Mouse (Mus musculus) MEL (cell line): Measurements from ENCODE around the gene Csmd2. TPM values are rescaled to one million over a fixed set of nuclear protein-coding genes. Genes with fewer than 3 reads are reported as not detected.

ENCODE experiments used
- DNase-seq: peaks from one replicate; pipeline ENCODE4 v3.0.0; 2011; ENCODE audit warnings: low read depth, low spot score
- H3K27ac ChIP-seq: 2 replicates; pipeline ENCODE4 v1.5.1; 2012; ENCODE audit warnings: low read depth, mild to moderate bottlenecking, control low read depth, low read length, moderate library complexity; ENCODE audit not compliant: control insufficient read depth
- H3K27me3 ChIP-seq, 2 experiments: fragments of 150-350 bp in 1 of 2; sonication (generic) in 1 of 2; 2 replicates each; pipeline ENCODE4 v1.6.1; 2012; ENCODE audit warnings: low read length in 2 of 2, mild to moderate bottlenecking in 2 of 2, improper control_type of control experiment in 1 of 2, moderate library complexity in 1 of 2; ENCODE audit not compliant: insufficient read depth in 2 of 2, control insufficient read depth in 1 of 2
- H3K36me3 ChIP-seq, 2 experiments: 2 replicates each; pipeline ENCODE4 v1.6.1; 2012 to 2014; ENCODE audit warnings: low read length in 2 of 2, improper control_type of control experiment in 1 of 2, inconsistent platforms in 1 of 2, mild to moderate bottlenecking in 1 of 2; ENCODE audit not compliant: insufficient read depth in 2 of 2, control insufficient read depth in 1 of 2
- H3K4me1 ChIP-seq, 2 experiments: fragments of 150-350 bp in 1 of 2; sonication (generic) in 1 of 2; 2 replicates each; pipeline ENCODE4 v1.6.1; 2012; ENCODE audit warnings: low read length in 2 of 2, improper control_type of control experiment in 1 of 2, mild to moderate bottlenecking in 1 of 2; ENCODE audit not compliant: insufficient read depth in 2 of 2, control insufficient read depth in 1 of 2
- H3K4me3 ChIP-seq, 2 experiments: fragments of 150-350 bp in 1 of 2; sonication (generic) in 1 of 2; 2 replicates each; pipeline ENCODE4 v1.5.1; 2012; ENCODE audit warnings: low read depth in 2 of 2, low read length in 2 of 2, mild to moderate bottlenecking in 2 of 2, moderate library complexity in 2 of 2, control low read depth in 1 of 2, improper control_type of control experiment in 1 of 2; ENCODE audit not compliant: control insufficient read depth in 1 of 2, insufficient read depth in 1 of 2
- H3K79me2 ChIP-seq: 2 replicates; pipeline ENCODE4 v1.6.1; 2012; ENCODE audit warnings: mild to moderate bottlenecking, low read length, moderate library complexity; ENCODE audit not compliant: control insufficient read depth, poor library complexity, insufficient read depth
- H3K9ac ChIP-seq: 2 replicates; pipeline ENCODE4 v1.6.1; 2012; ENCODE audit warnings: low read depth, mild to moderate bottlenecking, control low read depth, low read length, moderate library complexity; ENCODE audit not compliant: control insufficient read depth, poor library complexity, severe bottlenecking
- H3K9me3 ChIP-seq: fragments of 150-350 bp; sonication (generic); replicated peaks from 2 replicates; pipeline ENCODE4 v1.6.1; 2012; ENCODE audit warnings: mild to moderate bottlenecking, low read length, improper control_type of control experiment, moderate library complexity; ENCODE audit not compliant: insufficient read depth
- BHLHE40 ChIP-seq: IDR thresholded peaks from 2 replicates; pipeline ENCODE4 v1.6.1; 2012; ENCODE audit warnings: low read depth, mild to moderate bottlenecking, inconsistent platforms, low read length, improper control_type of control experiment, borderline replicate concordance
- ELF1 ChIP-seq: IDR thresholded peaks from 2 replicates; pipeline ENCODE4 v1.6.1; 2014; ENCODE audit warnings: low read depth, mild to moderate bottlenecking, inconsistent platforms, low read length, improper control_type of control experiment, moderate library complexity
- ETS1 ChIP-seq: IDR thresholded peaks from 2 replicates; pipeline ENCODE4 v1.6.1; 2012; ENCODE audit warnings: low read depth, mild to moderate bottlenecking, inconsistent platforms, low read length, improper control_type of control experiment, moderate library complexity
- HCFC1 ChIP-seq: IDR thresholded peaks from 2 replicates; pipeline ENCODE4 v1.6.1; 2012; ENCODE audit warnings: low read depth, mild to moderate bottlenecking, inconsistent platforms, low read length, improper control_type of control experiment, moderate library complexity
- JUND ChIP-seq: IDR thresholded peaks from 2 replicates; pipeline ENCODE4 v1.6.1; 2011; ENCODE audit warnings: low read depth, mild to moderate bottlenecking, improper control_type of control experiment, low read length
- KAT2A ChIP-seq: conservative IDR thresholded peaks from 2 replicates; pipeline ENCODE4 v1.6.1; 2012; ENCODE audit warnings: low read depth, low read length, improper control_type of control experiment, inconsistent platforms
- MAFK ChIP-seq: IDR thresholded peaks from 2 replicates; pipeline ENCODE4 v1.6.1; 2011; ENCODE audit warnings: low read depth, mild to moderate bottlenecking, low read length, improper control_type of control experiment, borderline replicate concordance
- MXI1 ChIP-seq: IDR thresholded peaks from 2 replicates; pipeline ENCODE4 v1.6.1; 2011; ENCODE audit warnings: mild to moderate bottlenecking, low read depth, low read length, improper control_type of control experiment
- MYB ChIP-seq: IDR thresholded peaks from 2 replicates; pipeline ENCODE4 v1.6.1; 2011; ENCODE audit warnings: mild to moderate bottlenecking, low read depth, low read length, improper control_type of control experiment
- MYC ChIP-seq: IDR thresholded peaks from 2 replicates; pipeline ENCODE4 v1.6.1; 2011; ENCODE audit warnings: low read depth, mild to moderate bottlenecking, low read length, improper control_type of control experiment, moderate library complexity
- NELFE ChIP-seq: IDR thresholded peaks from 2 replicates; pipeline ENCODE4 v1.6.1; 2011; ENCODE audit warnings: low read depth, low read length, improper control_type of control experiment
- POLR2A ChIP-seq, 2 experiments: IDR thresholded peaks; 2 replicates each; pipeline ENCODE4 v1.6.1; 2011 to 2012; ENCODE audit warnings: low read length in 2 of 2, mild to moderate bottlenecking in 2 of 2, control low read depth in 1 of 2, improper control_type of control experiment in 1 of 2, low read depth in 1 of 2, moderate library complexity in 1 of 2; ENCODE audit not compliant: control insufficient read depth in 1 of 2, insufficient read depth in 1 of 2, poor library complexity in 1 of 2
- POLR2AphosphoS2 ChIP-seq: IDR thresholded peaks from 2 replicates; pipeline ENCODE4 v1.6.1; 2011; ENCODE audit warnings: low read length, improper control_type of control experiment
- RCOR1 ChIP-seq: IDR thresholded peaks from 2 replicates; pipeline ENCODE4 v1.6.1; 2012; ENCODE audit warnings: low read depth, mild to moderate bottlenecking, inconsistent platforms, low read length, improper control_type of control experiment
- SIN3A ChIP-seq: IDR thresholded peaks from 2 replicates; pipeline ENCODE4 v1.6.1; 2012; ENCODE audit warnings: low read length, improper control_type of control experiment, inconsistent platforms
- TAL1 ChIP-seq: IDR thresholded peaks from 2 replicates; pipeline ENCODE4 v1.6.1; 2012; ENCODE audit warnings: mild to moderate bottlenecking, inconsistent platforms, low read length, moderate library complexity, mixed read lengths
- TCF12 ChIP-seq: IDR thresholded peaks from 2 replicates; pipeline ENCODE4 v1.6.1; 2014; ENCODE audit warnings: low read depth, mild to moderate bottlenecking, inconsistent platforms, low read length, improper control_type of control experiment, moderate library complexity
- USF1 ChIP-seq: IDR thresholded peaks from 2 replicates; pipeline ENCODE4 v1.6.1; 2014; ENCODE audit warnings: low read depth, mild to moderate bottlenecking, inconsistent platforms, low read length, improper control_type of control experiment, moderate library complexity
- ZKSCAN1 ChIP-seq: IDR thresholded peaks from 2 replicates; pipeline ENCODE4 v1.6.1; 2012; ENCODE audit warnings: low read depth, mild to moderate bottlenecking, inconsistent platforms, low read length, improper control_type of control experiment, moderate library complexity
- ZMIZ1 ChIP-seq: IDR thresholded peaks from 2 replicates; pipeline ENCODE4 v1.6.1; 2012; ENCODE audit warnings: low read depth, mild to moderate bottlenecking, inconsistent platforms, low read length, improper control_type of control experiment, moderate library complexity
- ZNF384 ChIP-seq: IDR thresholded peaks from 2 replicates; pipeline ENCODE4 v1.6.1; 2012; ENCODE audit warnings: low read depth, mild to moderate bottlenecking, inconsistent platforms, low read length, improper control_type of control experiment
- polyA plus RNA-seq, 2 experiments: library from polyadenylated mRNA; stranded (reverse) in 1 of 2; unstranded in 1 of 2; fragments of >175 nt in 1 of 2; fragments of >200 nt in 1 of 2; gene quantifications; 2 replicates each; pipeline versions ENCODE4 v1.2.1 to v1.2.4; 2012; ENCODE audit warnings: low replicate concordance in 2 of 2, low read depth in 1 of 2; ENCODE audit not compliant: insufficient read length in 2 of 2, insufficient read depth in 1 of 2, missing spikeins in 1 of 2
- total RNA-seq: library from RNA; depleted of rRNA; stranded (reverse); fragments of 300-350 nt; gene quantifications from 2 replicates; pipeline ENCODE4 v1.2.3, GENCODE M21; 2012

The Csmd2 gene
- total and polyA plus RNA-seq, 3 experiments, result not detected

- H3K27me3 ChIP-seq, result no peaks in the 10 kb centered on the region
Observed at GRCm38 (mm10) chr4:128607661-128608060, 620.0 kb downstream of the Csmd2 start.

GRCm38 (mm10) chr4:128609276-128609924, 621.7 kb downstream of the Csmd2 start:
- H3K36me3 ChIP-seq, result peaks cover 0 to 4% of the 10 kb centered on the region in 2 experiments; a peak in 1 of 4 replicates
- TF ChIP-seq POLR2A (IDR thresholded peaks at IDR 0.05; ENCODE audit: control insufficient read depth in 1 of 2, insufficient read depth in 1 of 2, low read depth in 1 of 2, low read length in 2 of 2, poor library complexity in 1 of 2) (peak in 1 of 2 experiments; percentile 67; a peak in 1 of 4 replicates), POLR2AphosphoS2 (no peak), ZMIZ1 (no peak)
- TF ChIP-seq, all 39 proteins: peak for 1
- peak overlapping the region; percentile 60 for H3K9ac ChIP-seq
- peaks cover 0 to 4% of the 10 kb centered on the region in 2 experiments; a peak in 1 of 4 replicates for H3K4me1 ChIP-seq
- H3K27ac ChIP-seq, result no peak overlapping the region
- DNase-seq, result no peak
- peak overlapping the region; percentile 77 to 79 for H3K4me3 ChIP-seq
- H3K27me3 ChIP-seq, result no peaks in the 10 kb centered on the region
- no peaks in the 10 kb centered on the region; the same call in 1 of the 2 replicates for H3K79me2 ChIP-seq
- no peaks in the 10 kb centered on the region for H3K9me3 ChIP-seq

More at GRCm38 (mm10) chr4:128607661-128608060, 620.0 kb downstream of the Csmd2 start:
- no peak overlapping the region for H3K4me3 ChIP-seq
- no peaks in the 10 kb centered on the region for H3K9me3 ChIP-seq
- H3K4me1 ChIP-seq, result peaks cover 0 to 4% of the 10 kb centered on the region in 2 experiments; a peak in 1 of 4 replicates
- no peak overlapping the region for H3K9ac ChIP-seq
- H3K79me2 ChIP-seq, result no peaks in the 10 kb centered on the region; the same call in 1 of the 2 replicates
- peaks cover 0 to 4% of the 10 kb centered on the region in 2 experiments; a peak in 1 of 4 replicates for H3K36me3 ChIP-seq
- DNase-seq, result no peak
- H3K27ac ChIP-seq, result no peak overlapping the region
- TF ChIP-seq USF1 (no peak), ELF1 (no peak), POLR2A (IDR thresholded peaks at IDR 0.05; ENCODE audit: control insufficient read depth in 1 of 2, insufficient read depth in 1 of 2, low read depth in 1 of 2, low read length in 2 of 2, poor library complexity in 1 of 2) (no peak)
- TF ChIP-seq, all 39 proteins: peak for 0

GRCm38 (mm10) chr4:128609925-128610402, 622.3 kb downstream of the Csmd2 start, which contains the start of gene Zscan20:
Zscan20 (minus strand) TSS chr4:128610098.
- H3K4me1 ChIP-seq, result peaks cover 0 to 4% of the 10 kb centered on the region in 2 experiments; a peak in 1 of 4 replicates
- DNase-seq, result peak; percentile 99
- peaks cover 0 to 4% of the 10 kb centered on the region in 2 experiments; a peak in 1 of 4 replicates for H3K36me3 ChIP-seq
- no peaks in the 10 kb centered on the region for H3K27me3 ChIP-seq
- H3K4me3 ChIP-seq, result peak within 1 kb of the TSS; percentile 77 to 79
- H3K27ac ChIP-seq, result peak within 1 kb of the TSS; percentile 50
- H3K9me3 ChIP-seq, result no peaks in the 10 kb centered on the region
- H3K79me2 ChIP-seq, result no peaks in the 10 kb centered on the region; the same call in 1 of the 2 replicates
- H3K9ac ChIP-seq, result peak within 1 kb of the TSS; percentile 60
- TF ChIP-seq MYC (no peak), ZMIZ1 (0 out of 2 replicates have a peak, but pooled peaks have one; percentile 64), POLR2AphosphoS2 (peak; percentile 66), SIN3A (peak; percentile 78), ZNF384 (0 out of 2 replicates have a peak, but pooled peaks have one; percentile 12), NELFE (peak; percentile 76), ELF1 (peak; percentile 89), ZKSCAN1 (no peak), HCFC1 (peak; percentile 97), POLR2A (IDR thresholded peaks at IDR 0.05; ENCODE audit: control insufficient read depth in 1 of 2, insufficient read depth in 1 of 2, low read depth in 1 of 2, low read length in 2 of 2, poor library complexity in 1 of 2) (peak in 1 of 2 experiments; percentile 61; a peak in 1 of 4 replicates), USF1 (peak; percentile 47), ETS1 (peak; percentile 27; the same call in 1 of the 2 replicates), JUND (0 out of 2 replicates have a peak, but pooled peaks have one; percentile 39), RCOR1 (peak; percentile 37; the same call in 1 of the 2 replicates), MYB (no peak), KAT2A (peak; percentile 83), MXI1 (peak; percentile 77), TCF12 (peak; percentile 58; the same call in 1 of the 2 replicates), TAL1 (no peak), BHLHE40 (peak; percentile 14; the same call in 1 of the 2 replicates), MAFK (no peak)
